Mouse (Mus musculus) limb, embryonic 12.5 days (tissue): ENCODE measurements at regions not wholly inside any gene's neighbourhood (a gene's known extent, or its start where the extent isn't known, plus 50 kb on each side); places are given as distances from the start of the nearest gene placed in this dataset.

Source experiments
- ATAC-seq: fragments of 200-750 bp; cut with Nextera tagmentation; 2 replicates; pipeline ENCODE4 v1.8.0; 2017; ENCODE audit warnings: low read depth, moderate TSS enrichment; ENCODE audit not compliant: insufficient number of reproducible peaks, insufficient read depth, low FRiP score, low TSS enrichment
- H3K27ac ChIP-seq: fragments of 300-500 bp; sonication (generic); 2 replicates; pipeline ENCODE4 v1.5.1; 2016; ENCODE audit warnings: mild to moderate bottlenecking, moderate library complexity
- H3K27me3 ChIP-seq: fragments of 300-500 bp; sonication (generic); 2 replicates; pipeline ENCODE4 v1.6.1; 2016; ENCODE audit warnings: mild to moderate bottlenecking, moderate library complexity
- H3K36me3 ChIP-seq: fragments of 300-500 bp; sonication (generic); 2 replicates; pipeline ENCODE4 v1.6.1; 2016; ENCODE audit warnings: mild to moderate bottlenecking, moderate library complexity
- H3K4me1 ChIP-seq: fragments of 300-500 bp; sonication (generic); replicated peaks from 2 replicates; pipeline ENCODE4 v1.6.1; 2016
- H3K4me2 ChIP-seq: fragments of 300-500 bp; sonication (generic); 2 replicates; pipeline ENCODE4 v1.6.1; 2016; ENCODE audit warnings: mild to moderate bottlenecking, moderate library complexity
- H3K4me3 ChIP-seq: fragments of 300-500 bp; sonication (generic); replicated peaks from 2 replicates; pipeline ENCODE4 v1.5.1; 2016; ENCODE audit warnings: mild to moderate bottlenecking
- H3K9ac ChIP-seq: fragments of 300-500 bp; sonication (generic); replicated peaks from 2 replicates; pipeline ENCODE4 v1.6.1; 2016; ENCODE audit warnings: mild to moderate bottlenecking, moderate library complexity
- H3K9me3 ChIP-seq: fragments of 300-500 bp; sonication (generic); 2 replicates; pipeline ENCODE4 v1.6.1; 2016; ENCODE audit warnings: mild to moderate bottlenecking, moderate library complexity
- WGBS: fragments of 180-500 bp; shearing (Covaris S2); methylation state at CpG from one replicate; pipeline ENCODE4 v1.1.7; 2016; 5-methylcytosine and 5-hydroxymethylcytosine counted together

DNA sequence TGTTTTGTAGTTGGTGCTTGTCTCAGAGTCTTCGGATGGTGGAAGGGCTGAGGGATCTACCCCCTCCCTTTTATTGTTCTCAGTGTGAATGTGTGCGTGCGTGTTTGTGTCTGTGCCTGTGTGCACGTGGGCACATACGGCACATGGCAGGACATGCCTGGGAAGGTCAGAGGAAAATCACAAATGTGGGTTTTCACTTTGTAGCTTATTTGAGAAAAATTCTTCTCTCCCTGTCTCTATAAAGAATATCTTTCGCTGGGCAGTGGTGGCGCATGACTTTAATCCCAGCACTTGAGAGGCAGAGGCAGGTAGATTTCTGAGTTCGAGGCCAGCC lies 73.5 kb upstream of the Klf13 start:
- Histone ChIP-seq H3K36me3 (no peaks in the 10 kb centered on the region), H3K27ac (no peak overlapping the region), H3K9me3 (no peaks in the 10 kb centered on the region), H3K9ac (no peak overlapping the region), H3K27me3 (no peaks in the 10 kb centered on the region), H3K4me1 (no peaks in the 10 kb centered on the region), H3K4me3 (no peak overlapping the region), H3K4me2 (no peak overlapping the region)
- ATAC-seq = no peak
- WGBS = 82% methylated on average over 8 of the region's 8 CpGs

DNA sequence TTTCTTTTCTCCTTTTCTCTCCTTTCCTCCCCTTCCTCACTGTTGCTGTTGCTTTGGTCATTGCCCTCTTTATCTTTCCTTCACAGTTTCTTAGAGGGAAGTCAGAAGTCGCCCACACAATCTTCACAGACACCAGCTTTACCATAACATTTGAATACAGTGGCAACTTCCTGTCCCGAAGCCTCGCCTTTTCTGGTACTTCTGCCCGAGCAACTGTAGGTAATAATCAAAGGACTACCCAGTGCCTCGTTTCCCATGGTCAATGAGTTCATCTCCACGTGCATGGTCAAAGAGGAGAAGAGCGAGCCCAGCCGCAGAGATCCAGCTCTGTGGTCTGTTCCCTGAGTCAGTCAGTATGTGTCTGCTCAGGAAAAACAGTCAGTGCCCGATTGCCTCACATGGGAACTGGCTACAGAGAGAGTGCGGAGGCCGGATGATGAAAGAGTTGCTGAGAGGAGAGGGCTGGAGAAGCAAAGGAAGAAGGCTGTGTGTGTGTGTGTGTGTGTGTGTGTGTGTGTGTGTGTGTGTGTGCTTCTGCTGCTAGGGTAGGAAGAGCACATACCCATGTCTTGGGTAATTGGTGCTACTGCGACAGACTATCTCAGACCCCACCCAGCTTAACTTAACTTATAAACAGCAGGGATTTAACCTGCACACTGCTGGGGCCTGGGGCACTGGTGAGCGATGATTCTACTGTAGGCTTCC lies 73.0 kb upstream of the Klf13 start:
- no peak overlapping the region for H3K27ac ChIP-seq

DNA sequence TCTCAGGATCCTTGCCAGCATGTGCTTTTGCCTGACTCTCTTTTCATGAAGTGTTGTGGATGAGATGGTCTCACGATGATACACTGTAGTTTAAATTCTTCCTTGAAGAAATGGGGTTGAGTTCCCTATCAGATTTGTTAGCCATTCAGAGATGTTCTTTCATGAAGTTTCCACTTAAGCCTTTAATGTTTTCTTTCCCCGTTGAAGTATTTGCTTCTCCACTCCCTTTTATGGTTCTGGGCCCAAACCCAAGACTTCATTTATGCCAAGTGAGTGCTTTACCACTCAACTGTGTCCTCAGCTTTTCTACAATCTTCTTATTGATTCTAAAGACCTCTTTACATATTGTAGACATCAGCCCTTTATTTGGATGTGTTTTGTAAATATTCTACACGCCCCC lies 71.9 kb upstream of the Klf13 start:
- no peaks in the 10 kb centered on the region for H3K9me3 ChIP-seq
- no peak overlapping the region for H3K9ac ChIP-seq
- H3K36me3 ChIP-seq = no peaks in the 10 kb centered on the region
- H3K4me2 ChIP-seq = no peak overlapping the region
- H3K27ac ChIP-seq = no peak overlapping the region
- WGBS = 84% methylated on average over 3 of the region's 3 CpGs
- no peak overlapping the region for H3K4me3 ChIP-seq
- ATAC-seq = no peak
- no peaks in the 10 kb centered on the region for H3K27me3 ChIP-seq
- no peaks in the 10 kb centered on the region for H3K4me1 ChIP-seq

More for the DNA sequence above, 73.0 kb upstream of the Klf13 start:
- no peak overlapping the region for H3K9ac ChIP-seq
- H3K36me3 ChIP-seq = no peaks in the 10 kb centered on the region
- no peak overlapping the region for H3K4me2 ChIP-seq
- 73% methylated on average over 13 of the region's 13 CpGs for WGBS
- no peaks in the 10 kb centered on the region for H3K4me1 ChIP-seq
- H3K4me3 ChIP-seq = no peak overlapping the region
- H3K27me3 ChIP-seq = no peaks in the 10 kb centered on the region
- no peaks in the 10 kb centered on the region for H3K9me3 ChIP-seq
- no peak for ATAC-seq

DNA sequence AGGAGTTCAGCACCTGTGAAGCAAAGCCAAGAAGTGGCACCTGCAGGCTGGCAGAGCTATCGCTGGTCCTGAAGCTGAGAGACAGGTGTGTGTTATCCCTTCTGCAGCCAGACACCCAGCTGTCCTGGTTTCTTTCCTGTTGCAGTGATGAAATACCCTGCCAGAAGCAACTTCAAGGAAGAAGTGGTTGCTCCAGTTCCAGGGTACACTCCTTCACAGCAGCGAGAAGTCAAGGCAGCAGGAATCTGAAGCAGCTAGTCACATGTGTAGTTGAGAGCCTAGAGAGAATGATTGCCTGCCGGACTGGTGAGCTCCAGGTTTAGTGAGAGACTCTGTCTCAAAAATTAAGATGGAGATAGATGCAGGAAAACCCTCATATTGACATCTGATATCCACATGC lies 69.1 kb upstream of the Klf13 start:
- Histone ChIP-seq H3K27me3 (no peaks in the 10 kb centered on the region), H3K4me2 (no peak overlapping the region), H3K9ac (no peak overlapping the region), H3K36me3 (no peaks in the 10 kb centered on the region), H3K9me3 (no peaks in the 10 kb centered on the region), H3K4me3 (no peak overlapping the region), H3K4me1 (no peaks in the 10 kb centered on the region), H3K27ac (no peak overlapping the region)
- no peak for ATAC-seq
- WGBS = 76% methylated on average over 3 of the region's 3 CpGs

DNA sequence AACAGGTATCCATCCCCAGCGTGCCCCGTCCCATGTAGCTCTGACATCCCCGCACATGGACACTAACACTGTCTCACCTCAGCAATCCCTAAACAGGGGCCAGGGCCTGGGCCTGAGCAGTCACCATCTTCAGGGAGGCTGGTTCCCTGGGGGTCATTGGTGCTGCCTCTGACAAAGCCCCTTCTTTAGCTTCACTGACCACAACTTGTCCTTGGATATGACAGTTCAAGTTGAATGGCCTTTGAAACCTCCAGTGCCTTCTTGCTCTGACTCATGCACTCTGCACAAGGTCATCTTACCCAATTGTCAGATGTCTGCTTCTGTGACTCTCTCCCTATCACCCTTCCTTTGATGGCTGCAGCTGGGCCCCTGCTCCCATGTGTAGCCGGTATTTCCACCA lies 68.2 kb upstream of the Klf13 start:
- WGBS = 93% methylated on average over 4 of the region's 4 CpGs
- Histone ChIP-seq H3K4me3 (no peak overlapping the region), H3K27ac (no peak overlapping the region), H3K4me2 (no peak overlapping the region), H3K9ac (no peak overlapping the region), H3K4me1 (no peaks in the 10 kb centered on the region), H3K9me3 (no peaks in the 10 kb centered on the region), H3K27me3 (no peaks in the 10 kb centered on the region), H3K36me3 (no peaks in the 10 kb centered on the region)
- ATAC-seq = no peak

DNA sequence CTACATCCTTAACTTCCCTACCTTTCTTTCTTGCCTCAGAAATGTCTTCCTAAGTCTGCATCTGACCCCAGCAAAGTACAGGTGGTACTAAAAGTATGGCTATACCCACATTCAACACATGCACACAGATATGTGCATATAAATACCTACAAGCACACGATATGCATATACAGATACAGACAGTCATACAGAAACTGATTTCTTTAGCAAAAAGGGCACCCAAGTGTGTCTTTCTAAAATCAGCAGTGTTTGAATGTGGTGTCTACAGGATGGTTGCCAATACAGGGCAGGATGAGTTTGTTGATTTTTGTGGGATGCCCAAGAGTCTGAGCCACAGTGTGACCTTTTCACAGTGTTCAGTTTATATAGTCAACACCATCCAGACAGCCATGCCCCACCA lies 67.0 kb upstream of the Klf13 start:
- Histone ChIP-seq H3K27ac (no peak overlapping the region), H3K36me3 (no peaks in the 10 kb centered on the region), H3K9ac (no peak overlapping the region), H3K27me3 (no peaks in the 10 kb centered on the region), H3K4me1 (no peaks in the 10 kb centered on the region), H3K9me3 (no peaks in the 10 kb centered on the region), H3K4me2 (no peak overlapping the region), H3K4me3 (no peak overlapping the region)
- no peak for ATAC-seq
- 83% methylated on average over 1 of the region's 1 CpGs for WGBS

DNA sequence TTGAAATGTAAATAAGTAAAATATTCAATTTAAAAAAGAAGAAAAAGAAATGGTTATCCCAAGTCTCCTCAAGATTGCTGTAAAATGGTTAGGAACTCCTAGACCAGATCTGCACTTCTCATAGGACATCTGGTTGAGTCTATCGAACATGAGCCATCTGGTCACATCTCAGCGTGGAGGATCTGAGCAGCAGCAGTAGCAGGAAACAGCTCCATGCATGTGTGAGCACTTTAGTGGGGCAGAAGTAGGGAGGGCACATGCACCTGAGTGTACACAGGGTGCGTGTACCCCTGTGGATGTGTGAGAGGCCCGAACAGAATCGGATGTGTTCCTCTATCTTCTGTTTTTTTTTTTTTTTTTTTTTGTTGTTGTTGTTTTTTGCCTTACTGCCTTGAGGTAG lies 65.2 kb upstream of the Klf13 start:
- no peaks in the 10 kb centered on the region for H3K36me3 ChIP-seq
- H3K9ac ChIP-seq = no peak overlapping the region
- 87% methylated on average over 5 of the region's 5 CpGs for WGBS
- H3K27me3 ChIP-seq = no peaks in the 10 kb centered on the region
- H3K27ac ChIP-seq = no peak overlapping the region
- no peak for ATAC-seq
- no peak overlapping the region for H3K4me3 ChIP-seq
- H3K4me2 ChIP-seq = no peak overlapping the region
- no peaks in the 10 kb centered on the region for H3K9me3 ChIP-seq
- no peaks in the 10 kb centered on the region for H3K4me1 ChIP-seq

DNA sequence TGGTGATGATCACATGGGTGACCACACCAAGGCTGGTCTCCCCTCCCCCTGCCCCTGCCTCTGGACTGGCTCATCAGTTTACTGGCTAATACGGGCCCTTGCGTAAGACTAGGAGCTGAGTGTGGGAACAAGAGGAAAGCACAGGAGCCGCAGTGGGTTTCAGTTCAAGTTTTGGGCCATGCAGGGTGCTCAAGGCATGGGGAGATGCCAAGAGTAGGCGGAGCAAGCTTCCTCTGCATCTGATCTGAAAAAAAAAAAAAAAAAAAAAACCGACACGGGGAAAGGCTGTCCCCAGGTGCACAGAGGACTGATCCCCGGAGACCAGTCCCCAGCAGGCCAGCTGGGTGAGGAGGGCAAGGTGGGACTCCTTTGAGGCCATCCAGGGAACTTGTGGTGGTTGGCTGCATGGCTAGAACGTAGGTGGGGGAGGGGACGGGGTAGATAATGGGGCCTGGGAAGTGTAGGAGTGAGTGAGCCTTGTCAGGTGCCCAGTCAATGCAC lies 62.9 kb upstream of the Klf13 start:
- Histone ChIP-seq H3K27me3 (no peaks in the 10 kb centered on the region), H3K36me3 (no peaks in the 10 kb centered on the region)
- WGBS = 63% methylated on average over 9 of the region's 9 CpGs

DNA sequence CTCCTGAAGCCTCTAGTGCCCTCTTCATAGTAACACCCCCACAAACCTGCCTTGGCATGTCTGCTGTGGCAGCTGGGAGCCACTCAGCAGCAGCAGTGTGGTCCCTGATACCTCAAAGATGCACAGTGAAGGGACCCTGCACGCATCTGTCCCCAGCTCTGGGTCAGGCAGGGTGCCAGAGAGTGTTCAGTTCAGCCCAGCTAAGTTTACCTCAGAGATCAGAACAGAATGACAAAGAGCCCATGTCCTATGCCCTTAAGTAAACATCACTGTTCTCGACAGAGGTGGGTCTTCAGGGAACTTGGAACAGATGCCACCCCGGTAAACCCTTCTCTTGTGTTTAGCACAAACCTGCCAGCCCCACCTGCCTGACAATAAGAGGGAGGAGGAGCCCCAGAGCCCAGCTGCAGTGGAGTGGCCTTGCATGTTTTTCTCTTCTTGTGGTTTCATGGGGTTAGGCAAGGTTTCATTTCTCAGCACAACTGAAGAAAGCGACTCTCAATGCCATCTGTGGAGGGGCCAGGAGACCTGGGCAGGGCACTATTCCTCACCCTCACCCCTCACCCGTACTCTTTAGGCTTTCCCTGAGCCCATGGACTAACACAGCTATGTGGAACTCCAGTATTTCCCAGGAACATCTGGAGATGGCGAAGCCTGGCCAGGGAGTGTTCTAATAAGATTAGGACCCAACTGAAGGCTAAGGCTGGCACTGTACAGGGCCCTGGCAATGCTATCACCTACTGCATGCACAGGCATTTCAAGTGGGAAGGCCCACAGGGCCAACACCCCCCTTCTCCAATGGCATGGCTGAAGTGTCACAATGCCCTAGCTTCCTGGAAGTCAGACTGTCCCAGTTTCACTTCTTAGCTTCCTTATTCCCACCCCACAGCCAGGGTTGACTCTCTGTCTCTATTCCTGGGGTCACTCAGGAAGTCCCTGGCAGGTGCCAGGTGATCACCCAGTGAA lies 60.6 kb upstream of the Klf13 start:
- Histone ChIP-seq H3K9ac (no peak overlapping the region), H3K9me3 (no peaks in the 10 kb centered on the region), H3K4me1 (0 out of 2 replicates have a peak, but pooled peaks cover 4% of the 10 kb centered on the region), H3K4me3 (no peak overlapping the region), H3K36me3 (no peaks in the 10 kb centered on the region), H3K4me2 (no peak overlapping the region), H3K27me3 (no peaks in the 10 kb centered on the region), H3K27ac (no peak overlapping the region)
- 60% methylated on average over 6 of the region's 6 CpGs for WGBS
- ATAC-seq = no peak; the same call in 1 of the 2 replicates

More for the DNA sequence above, 62.9 kb upstream of the Klf13 start:
- Histone ChIP-seq H3K9me3 (no peaks in the 10 kb centered on the region), H3K9ac (no peak overlapping the region), H3K27ac (no peak overlapping the region), H3K4me3 (no peak overlapping the region), H3K4me1 (no peaks in the 10 kb centered on the region), H3K4me2 (no peak overlapping the region)
- no peak for ATAC-seq

DNA sequence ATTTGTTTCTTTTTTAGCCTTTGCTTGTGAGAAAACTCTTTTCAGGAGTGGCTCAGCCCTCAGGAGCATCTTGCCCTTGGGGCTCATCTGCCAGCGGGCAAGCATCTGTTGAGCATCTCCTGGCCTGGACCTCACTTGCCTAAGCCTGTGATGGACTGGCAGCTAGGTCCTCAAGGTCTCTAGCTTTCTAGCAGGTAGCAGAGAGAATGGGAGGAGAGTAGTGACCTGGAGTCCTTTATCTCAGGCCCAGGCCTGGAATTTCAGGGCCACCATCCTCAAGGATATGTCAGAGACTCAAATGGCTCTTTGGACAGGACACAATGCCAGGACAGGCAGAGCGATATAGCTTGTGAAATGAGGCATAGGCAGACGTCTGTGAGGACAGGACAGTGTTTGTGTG lies 59.3 kb upstream of the Klf13 start:
- Histone ChIP-seq H3K36me3 (no peaks in the 10 kb centered on the region), H3K4me3 (no peak overlapping the region), H3K4me1 (0 out of 2 replicates have a peak, but pooled peaks cover 4% of the 10 kb centered on the region), H3K27ac (no peak overlapping the region), H3K27me3 (no peaks in the 10 kb centered on the region), H3K9me3 (no peaks in the 10 kb centered on the region), H3K4me2 (no peak overlapping the region), H3K9ac (no peak overlapping the region)
- WGBS = 87% methylated on average over 3 of the region's 3 CpGs
- no peak for ATAC-seq

DNA sequence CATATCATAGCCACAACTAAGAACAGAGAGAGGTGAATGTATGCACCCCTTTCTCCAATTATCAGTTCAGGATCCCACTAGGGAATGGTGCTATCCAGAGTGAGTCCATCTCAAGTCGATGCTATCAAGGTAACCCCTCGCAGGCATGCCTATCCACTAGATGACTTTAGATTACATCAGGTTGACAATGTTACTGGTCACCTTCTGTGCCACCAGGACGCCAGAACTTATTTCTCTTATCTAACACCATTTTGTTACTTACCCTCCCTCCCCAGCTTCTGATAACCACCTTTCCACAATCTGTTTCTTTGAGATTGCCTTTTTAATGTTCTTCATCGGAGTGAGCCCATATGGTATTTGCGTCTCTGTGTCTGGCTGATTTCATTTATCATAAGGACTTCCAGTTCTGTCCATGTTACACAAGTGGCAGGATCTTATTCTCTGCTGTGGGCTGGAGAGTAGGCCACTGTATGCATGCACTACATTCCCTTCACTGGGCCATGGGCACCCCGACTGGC lies 57.9 kb upstream of the Klf13 start:
- no peak for ATAC-seq
- Histone ChIP-seq H3K4me1 (0 out of 2 replicates have a peak, but pooled peaks cover 4% of the 10 kb centered on the region), H3K9me3 (no peaks in the 10 kb centered on the region), H3K27me3 (no peaks in the 10 kb centered on the region), H3K27ac (no peak overlapping the region), H3K9ac (no peak overlapping the region), H3K4me3 (no peak overlapping the region), H3K4me2 (no peak overlapping the region), H3K36me3 (no peaks in the 10 kb centered on the region)
- 89% methylated on average over 6 of the region's 6 CpGs for WGBS
